Mouse (Mus musculus) kidney, postnatal 0 days (tissue): ENCODE measurements around the gene Nudt14. TPM values are rescaled to one million over a fixed set of nuclear protein-coding genes. Genes with fewer than 3 reads are reported as not detected.

Experiments used
- ATAC-seq: fragments of 200-750 bp; cut with Nextera tagmentation; replicated peaks from 2 replicates; pipeline ENCODE4 v1.8.0; 2017; ENCODE audit warnings: low read depth, moderate number of reproducible peaks, moderate TSS enrichment, moderate library complexity; ENCODE audit not compliant: low FRiP score
- DNase-seq: peaks from one replicate; pipeline ENCODE4 v3.0.0-alpha.2; 2016; ENCODE audit warnings: low spot score
- H3K27ac ChIP-seq: fragments of 300-500 bp; sonication (generic); 2 replicates; pipeline ENCODE4 v1.5.1; 2014; ENCODE audit warnings: mild to moderate bottlenecking
- H3K27me3 ChIP-seq: fragments of 300-500 bp; sonication (generic); 2 replicates; pipeline ENCODE4 v1.6.1; 2014; ENCODE audit warnings: low read length, mixed read lengths; ENCODE audit not compliant: insufficient read depth
- H3K36me3 ChIP-seq: fragments of 300-500 bp; sonication (generic); 2 replicates; pipeline ENCODE4 v1.6.1; 2014; ENCODE audit warnings: low read length, mixed read lengths; ENCODE audit not compliant: insufficient read depth
- H3K4me1 ChIP-seq: fragments of 300-500 bp; sonication (generic); replicated peaks from 2 replicates; pipeline ENCODE4 v1.6.1; 2014; ENCODE audit warnings: antibody characterized with exemption, low read length, mixed read lengths; ENCODE audit not compliant: insufficient read depth
- H3K4me2 ChIP-seq: fragments of 300-500 bp; sonication (generic); 2 replicates; pipeline ENCODE4 v1.6.1; 2014; ENCODE audit warnings: mild to moderate bottlenecking, low read length, moderate library complexity, mixed read lengths
- H3K4me3 ChIP-seq: fragments of 300-500 bp; sonication (generic); replicated peaks from 2 replicates; pipeline ENCODE4 v1.5.1; 2014; ENCODE audit warnings: low read depth, low read length
- H3K9ac ChIP-seq: fragments of 300-500 bp; sonication (generic); 2 replicates; pipeline ENCODE4 v1.6.1; 2014; ENCODE audit warnings: low read depth, low read length
- H3K9me3 ChIP-seq: fragments of 300-500 bp; sonication (generic); replicated peaks from 2 replicates; pipeline ENCODE4 v1.6.1; 2016; ENCODE audit warnings: low read length, inconsistent platforms, mixed read lengths
- CTCF ChIP-seq: IDR thresholded peaks from 2 replicates; pipeline ENCODE4 v1.5.1; 2016; ENCODE audit warnings: antibody characterized with exemption, low read depth, mild to moderate bottlenecking, moderate library complexity
- WGBS: fragments of 180-500 bp; shearing (Covaris S2); extraction: QIAGEN DNeasy Blood & Tissue Kit; methylation state at CpG from one replicate; pipeline ENCODE4 v1.1.7; 2014; 5-methylcytosine and 5-hydroxymethylcytosine counted together
- polyA plus RNA-seq: library from polyadenylated mRNA; unstranded; fragments of >200 nt; fragmentation: Nextera tagmentation; extraction: Ambion mirVana; gene quantifications from 2 replicates; pipeline ENCODE4 v1.2.1, GENCODE M21; 2015

The Nudt14 gene
- polyA plus RNA-seq, 1 experiment from 2014 or later = 99.2 TPM

- peak overlapping the region; percentile 94 for H3K4me2 ChIP-seq
- H3K36me3 ChIP-seq = peaks cover 61% of the 10 kb centered on the region
- WGBS = 40% methylated on average over 12 of the region's 12 CpGs
- TF ChIP-seq CTCF = no peak
- no peaks in the 10 kb centered on the region for H3K27me3 ChIP-seq
- H3K27ac ChIP-seq = peak overlapping the region; percentile 90
- H3K9ac ChIP-seq = peak overlapping the region; percentile 78
- no peak for ATAC-seq
- no peaks in the 10 kb centered on the region for H3K9me3 ChIP-seq
- DNase-seq = peak; percentile 9
- peak overlapping the region; percentile 68 for H3K4me3 ChIP-seq
- peaks cover 6% of the 10 kb centered on the region; the same call in 1 of the 2 replicates for H3K4me1 ChIP-seq
These were observed 35.2 kb upstream of the Nudt14 start for GRCm38 (mm10) chr12:112977156-112977555.

DNA sequence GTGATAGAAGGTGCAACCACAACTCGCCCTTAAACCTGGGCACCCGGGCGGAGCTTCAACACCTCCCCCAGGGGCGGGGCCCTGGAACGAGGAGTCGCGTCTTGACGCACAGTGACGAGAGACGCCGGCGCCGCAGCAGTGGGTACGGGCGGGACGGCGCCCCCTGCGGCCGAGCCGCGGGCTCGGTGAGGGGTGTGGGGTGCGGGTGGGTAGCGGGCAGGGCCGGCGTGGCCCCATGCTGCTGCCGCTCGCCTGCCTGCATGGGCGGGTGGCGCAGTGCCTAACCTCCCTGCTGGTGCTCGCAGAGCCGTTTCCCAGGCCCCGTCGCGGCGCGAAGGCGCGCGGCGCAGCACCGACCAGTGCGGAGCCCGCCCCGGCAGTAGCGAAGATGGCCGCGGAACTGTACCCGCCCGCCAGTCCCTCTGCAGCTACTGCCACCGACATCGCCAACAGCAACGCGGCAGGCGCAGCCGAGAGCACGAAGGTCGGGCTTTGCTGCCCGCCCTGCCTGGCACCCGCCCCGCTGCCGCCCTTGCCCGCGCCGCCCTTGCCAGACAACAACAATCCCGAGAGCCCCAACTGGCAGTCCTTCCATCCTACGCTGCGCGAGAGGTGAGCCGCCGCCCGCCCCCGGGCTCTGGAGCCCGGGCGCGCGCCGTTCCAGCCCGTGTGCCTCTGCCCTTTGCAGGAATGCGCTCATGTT is 34.6 kb upstream of the Nudt14 start, which contains the start of gene Btbd6:
TSS of gene Btbd6 (plus strand) at position 112 of the 703 bp plus-strand sequence.
- peak within 1 kb of the TSS; percentile 90 for H3K27ac ChIP-seq
- H3K9me3 ChIP-seq = no peaks in the 10 kb centered on the region
- peak within 1 kb of the TSS; percentile 68 for H3K4me3 ChIP-seq
- H3K4me1 ChIP-seq = peaks cover 6% of the 10 kb centered on the region; the same call in 1 of the 2 replicates
- TF ChIP-seq CTCF = peak; percentile 65
- peak within 1 kb of the TSS; percentile 78 for H3K9ac ChIP-seq
- no peaks in the 10 kb centered on the region for H3K27me3 ChIP-seq
- ATAC-seq = peak; percentile 96
- 0% methylated on average over 72 of the region's 80 CpGs for WGBS
- peak within 1 kb of the TSS; percentile 94 for H3K4me2 ChIP-seq
- peaks cover 61% of the 10 kb centered on the region for H3K36me3 ChIP-seq
- peak; percentile 92 for DNase-seq

GRCm38 (mm10) chr12:112974736-112975135 is 32.8 kb upstream of the Nudt14 start:
- no peak for ATAC-seq
- H3K27ac ChIP-seq = no peak overlapping the region
- no peak overlapping the region for H3K4me3 ChIP-seq
- no peak for TF ChIP-seq CTCF
- peaks cover 59% of the 10 kb centered on the region for H3K36me3 ChIP-seq
- no peak overlapping the region for H3K4me2 ChIP-seq
- DNase-seq = no peak
- peaks cover 6% of the 10 kb centered on the region; the same call in 1 of the 2 replicates for H3K4me1 ChIP-seq
- no peak overlapping the region for H3K9ac ChIP-seq
- no peaks in the 10 kb centered on the region for H3K9me3 ChIP-seq
- no peaks in the 10 kb centered on the region for H3K27me3 ChIP-seq
- WGBS = 91% methylated on average over 9 of the region's 9 CpGs

- no peak overlapping the region for H3K27ac ChIP-seq
- ATAC-seq (no peak), DNase-seq (no peak)
- H3K9me3 ChIP-seq = no peaks in the 10 kb centered on the region
- H3K4me3 ChIP-seq = no peak overlapping the region
- WGBS = 73% methylated on average over 6 of the region's 6 CpGs
- no peak overlapping the region for H3K4me2 ChIP-seq
- no peak overlapping the region for H3K9ac ChIP-seq
- TF ChIP-seq CTCF = no peak
- no peaks in the 10 kb centered on the region for H3K27me3 ChIP-seq
- peaks cover 86% of the 10 kb centered on the region for H3K36me3 ChIP-seq
- no peaks in the 10 kb centered on the region for H3K4me1 ChIP-seq
These were observed 27.7 kb upstream of the Nudt14 start for GRCm38 (mm10) chr12:112969616-112970015.

DNA sequence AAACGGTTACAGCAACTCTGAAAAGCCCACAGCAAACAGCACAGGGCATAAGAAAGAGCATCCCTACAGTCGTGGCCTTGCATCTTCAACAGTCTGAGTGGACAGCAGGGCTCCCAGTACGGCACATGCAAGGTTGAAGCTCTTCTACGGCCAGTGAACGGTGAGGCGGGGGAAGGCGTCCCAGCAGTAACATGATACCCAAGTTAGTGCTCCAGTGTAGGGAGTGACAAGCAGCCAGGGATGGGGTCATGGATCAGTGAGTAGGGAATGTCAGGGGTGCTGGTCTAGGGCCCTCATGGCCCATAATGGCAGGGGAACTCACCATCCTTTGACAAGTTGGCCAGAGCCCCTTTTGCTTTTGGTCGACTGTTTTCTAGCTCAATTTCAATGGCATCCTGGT is 27.0 kb upstream of the Nudt14 start:
- Histone ChIP-seq H3K9ac (no peak overlapping the region), H3K36me3 (peaks cover 89% of the 10 kb centered on the region), H3K4me3 (no peak overlapping the region), H3K27me3 (no peaks in the 10 kb centered on the region), H3K27ac (no peak overlapping the region), H3K9me3 (no peaks in the 10 kb centered on the region), H3K4me1 (no peaks in the 10 kb centered on the region), H3K4me2 (no peak overlapping the region)
- DNase-seq (peak; percentile 84), ATAC-seq (peak; percentile 81)
- WGBS = 28% methylated on average over 8 of the region's 8 CpGs
- no peak for TF ChIP-seq CTCF

DNA sequence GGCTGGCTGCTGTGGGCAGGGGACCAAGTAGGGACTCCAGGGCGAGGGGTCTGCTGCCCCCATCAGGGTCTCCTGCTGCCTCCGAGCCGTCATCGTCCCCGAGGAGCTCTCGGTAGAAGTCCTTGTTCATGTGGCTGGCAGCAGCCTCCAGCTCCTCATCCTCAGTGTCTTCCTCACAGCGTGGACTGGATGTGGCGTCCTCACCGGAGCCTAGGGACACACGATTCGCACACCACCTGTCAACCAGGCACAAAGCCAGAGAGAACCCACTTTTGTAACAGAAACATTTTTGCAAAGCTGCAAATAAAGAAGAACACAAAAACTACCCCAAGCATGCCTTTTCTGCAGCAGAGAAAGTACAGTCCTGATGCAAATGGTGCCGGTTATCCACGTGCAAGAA is 23.9 kb upstream of the Nudt14 start:
- 91% methylated on average over 13 of the region's 13 CpGs for WGBS
- H3K4me3 ChIP-seq = no peak overlapping the region
- DNase-seq = no peak
- no peaks in the 10 kb centered on the region for H3K9me3 ChIP-seq
- H3K9ac ChIP-seq = no peak overlapping the region
- no peak overlapping the region for H3K4me2 ChIP-seq
- peaks cover 90% of the 10 kb centered on the region for H3K36me3 ChIP-seq
- H3K27me3 ChIP-seq = no peaks in the 10 kb centered on the region
- no peak overlapping the region for H3K27ac ChIP-seq
- no peak for TF ChIP-seq CTCF
- H3K4me1 ChIP-seq = no peaks in the 10 kb centered on the region
- no peak for ATAC-seq

- no peaks in the 10 kb centered on the region for H3K27me3 ChIP-seq
- ATAC-seq (no peak), DNase-seq (no peak)
- H3K9ac ChIP-seq = no peak overlapping the region
- no peak overlapping the region for H3K4me2 ChIP-seq
- no peaks in the 10 kb centered on the region for H3K4me1 ChIP-seq
- no peaks in the 10 kb centered on the region for H3K9me3 ChIP-seq
- no peak for TF ChIP-seq CTCF
- no peak overlapping the region for H3K27ac ChIP-seq
- H3K36me3 ChIP-seq = peaks cover 73% of the 10 kb centered on the region
- H3K4me3 ChIP-seq = no peak overlapping the region
- WGBS = 69% methylated on average over 5 of the region's 5 CpGs
These were observed 19.9 kb upstream of the Nudt14 start for GRCm38 (mm10) chr12:112961872-112962271.
